Mouse (Mus musculus) C2C12 (cell line): ENCODE data around the gene Wdr27. TPM values are rescaled to one million over a fixed set of nuclear protein-coding genes. Genes with fewer than 3 reads are reported as not detected.

Experiments
- H3K27me3 ChIP-seq: one replicate; pipeline ENCODE4 v1.6.1; 2011; ENCODE audit not compliant: control insufficient read depth, insufficient read depth, insufficient read length
- H3K36me3 ChIP-seq: one replicate; pipeline ENCODE4 v1.6.1; 2011; ENCODE audit not compliant: control insufficient read depth, insufficient read depth
- H3K4me3 ChIP-seq: one replicate; pipeline ENCODE4 v1.5.1; 2011; ENCODE audit warnings: mild to moderate bottlenecking, control low read depth; ENCODE audit not compliant: poor library complexity, insufficient read depth, severe bottlenecking
- H3K79me2 ChIP-seq: one replicate; pipeline ENCODE4 v1.6.1; 2011; ENCODE audit not compliant: control insufficient read depth, insufficient read depth
- H3K79me3 ChIP-seq: one replicate; pipeline ENCODE4 v1.6.1; 2011; ENCODE audit warnings: low read depth, control low read depth
- H3ac ChIP-seq: one replicate; pipeline ENCODE3; 2011; ENCODE audit warnings: low read depth; ENCODE audit not compliant: control insufficient read depth, insufficient read length
- CEBPB ChIP-seq: IDR thresholded peaks from one replicate; pipeline ENCODE4 v1.6.1; 2011; ENCODE audit warnings: low read depth, mild to moderate bottlenecking, control low read depth, moderate library complexity
- CTCF ChIP-seq: IDR thresholded peaks from one replicate; pipeline ENCODE4 v1.5.1; 2011; ENCODE audit not compliant: control insufficient read depth, insufficient read depth, insufficient read length
- FOSL1 ChIP-seq: IDR thresholded peaks from one replicate; pipeline ENCODE4 v1.8.0; 2011; ENCODE audit warnings: mild to moderate bottlenecking, low read length; ENCODE audit not compliant: poor library complexity, insufficient read depth, severe bottlenecking
- MAX ChIP-seq: IDR thresholded peaks from one replicate; pipeline ENCODE4 v1.6.1; 2011; ENCODE audit warnings: mild to moderate bottlenecking, control low read depth
- MYOD1 ChIP-seq: IDR thresholded peaks from one replicate; pipeline ENCODE4 v1.6.1; 2011; ENCODE audit warnings: low read depth; ENCODE audit not compliant: control insufficient read depth, insufficient read length
- MYOG ChIP-seq: IDR thresholded peaks from one replicate; pipeline ENCODE4 v1.6.1; 2011; ENCODE audit not compliant: control insufficient read depth, insufficient read length; ENCODE audit errors: extremely low read depth
- USF1 ChIP-seq: IDR thresholded peaks from one replicate; pipeline ENCODE4 v1.6.1; 2011; ENCODE audit warnings: low read depth, mild to moderate bottlenecking, control low read depth, moderate library complexity
- polyA plus RNA-seq: library from polyadenylated mRNA; unstranded; fragments of >200 nt; fragmentation: generic; extraction: Trizol; gene quantifications from one replicate; pipeline ENCODE4 v1.2.1, GENCODE M21; 2012; ENCODE audit warnings: missing spikeins

Gene Wdr27
- polyA plus RNA-seq, 1 experiment, result 5.6 TPM

DNA sequence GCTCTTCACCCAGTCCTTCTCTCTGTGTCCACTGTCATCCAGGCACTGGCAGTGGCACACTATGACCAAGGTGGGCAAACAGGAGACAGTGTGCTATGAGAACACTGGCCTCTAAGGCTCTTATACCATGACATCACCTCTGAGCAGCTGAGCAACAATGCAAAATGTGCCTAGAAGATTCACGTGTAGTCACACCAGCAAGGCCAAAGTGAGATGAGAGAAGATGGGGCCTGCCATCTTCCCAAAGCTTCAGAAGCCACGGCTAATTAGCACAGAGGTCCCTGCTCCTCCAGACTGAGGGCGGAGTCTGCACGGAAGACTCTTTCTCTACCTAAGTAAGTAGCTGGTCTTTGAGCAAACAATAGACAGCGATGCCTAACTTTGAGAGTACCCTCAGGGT is 14.3 kb downstream of the Wdr27 start:
- H3ac ChIP-seq, result no peak overlapping the region
- H3K27me3 ChIP-seq, result peaks cover 4% of the 10 kb centered on the region
- H3K79me3 ChIP-seq, result no peaks in the 10 kb centered on the region
- no peaks in the 10 kb centered on the region for H3K36me3 ChIP-seq
- no peaks in the 10 kb centered on the region for H3K79me2 ChIP-seq
- H3K4me3 ChIP-seq, result no peak overlapping the region
- TF ChIP-seq CEBPB, result no peak
- TF ChIP-seq MYOD1, result no peak
- no peak for TF ChIP-seq MAX
- no peak for TF ChIP-seq CTCF
- no peak for TF ChIP-seq MYOG
- no peak for TF ChIP-seq FOSL1

DNA sequence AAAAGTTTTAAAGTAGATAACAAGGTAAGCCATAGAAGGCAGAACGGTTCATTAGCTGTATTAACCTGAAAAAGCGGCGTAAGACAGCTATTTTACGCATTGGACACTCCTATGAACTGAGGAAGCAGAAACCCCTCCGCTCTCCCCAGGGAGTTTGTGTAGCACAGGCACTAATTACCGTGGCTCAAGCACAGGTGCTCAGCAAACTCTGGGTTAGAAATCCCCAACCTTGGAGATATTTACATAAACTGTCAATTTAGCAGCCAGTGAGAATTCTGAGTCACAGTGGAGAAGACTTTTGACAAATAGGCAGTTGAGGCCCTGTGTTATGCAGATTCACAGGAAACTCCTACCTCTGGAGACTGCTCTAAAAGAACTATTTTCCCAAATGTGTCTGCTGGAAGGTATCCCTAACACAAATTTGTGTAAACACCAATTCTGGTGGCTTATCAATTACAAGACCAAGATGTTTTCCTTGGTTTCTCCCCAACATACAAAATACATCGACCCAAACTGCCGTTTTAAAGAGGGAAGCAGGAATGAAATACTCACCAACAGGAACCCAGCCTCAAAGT is 15.2 kb downstream of the Wdr27 start:
- TF ChIP-seq MAX, result no peak
- TF ChIP-seq USF1, result no peak
- TF ChIP-seq CEBPB, result no peak
- TF ChIP-seq MYOG, result no peak
- no peak for TF ChIP-seq CTCF
- TF ChIP-seq MYOD1, result no peak
- TF ChIP-seq FOSL1, result no peak
- Histone ChIP-seq H3K4me3 (no peak overlapping the region), H3K79me2 (no peaks in the 10 kb centered on the region), H3K36me3 (no peaks in the 10 kb centered on the region), H3K27me3 (peaks cover 10% of the 10 kb centered on the region), H3ac (no peak overlapping the region), H3K79me3 (no peaks in the 10 kb centered on the region)

DNA sequence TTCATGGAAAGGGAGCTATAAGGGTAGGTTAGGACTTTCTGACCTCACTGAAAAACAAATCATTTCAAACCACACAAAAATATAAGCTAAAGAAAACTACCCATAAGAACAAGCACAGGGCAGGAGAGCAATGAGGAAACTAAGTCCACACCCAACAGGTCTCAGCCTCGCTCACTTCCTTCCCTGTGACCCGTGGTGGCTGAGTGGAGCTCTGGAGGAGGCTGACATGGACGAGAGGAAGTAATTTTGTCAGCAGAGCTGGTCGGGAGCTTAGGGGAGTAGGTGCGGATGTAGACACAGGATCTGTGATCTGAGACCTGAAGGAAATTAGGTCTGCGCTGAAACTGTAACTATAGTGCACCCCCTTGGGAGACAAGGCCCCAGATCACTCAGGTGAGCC is 21.4 kb downstream of the Wdr27 start:
- Histone ChIP-seq H3K79me3 (no peaks in the 10 kb centered on the region), H3K27me3 (peaks cover 36% of the 10 kb centered on the region), H3ac (no peak overlapping the region), H3K79me2 (no peaks in the 10 kb centered on the region), H3K36me3 (no peaks in the 10 kb centered on the region), H3K4me3 (no peak overlapping the region)
- TF ChIP-seq MYOD1 (no peak), FOSL1 (no peak), USF1 (no peak), CTCF (no peak), MAX (no peak), CEBPB (no peak)

DNA sequence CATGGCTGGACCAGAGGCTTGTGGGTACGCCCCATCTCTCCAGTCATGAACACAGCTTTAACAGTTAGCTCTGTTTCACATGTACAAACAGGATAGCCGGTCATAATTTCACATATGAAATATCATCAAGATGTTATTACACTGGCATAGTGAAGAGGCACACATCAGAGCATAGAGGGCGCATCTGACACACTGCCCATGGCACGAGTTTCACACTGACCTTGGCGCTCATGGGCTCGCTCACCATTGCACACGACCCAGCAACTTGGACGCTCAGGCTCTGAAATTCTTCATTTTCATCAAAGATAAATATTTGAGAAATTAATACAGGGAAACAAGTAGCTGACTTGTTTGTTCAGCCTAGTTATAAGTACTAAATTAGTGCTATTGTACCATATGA is 25.1 kb downstream of the Wdr27 start:
- Histone ChIP-seq H3K79me3 (no peaks in the 10 kb centered on the region), H3K36me3 (no peaks in the 10 kb centered on the region), H3K79me2 (no peaks in the 10 kb centered on the region), H3K27me3 (peaks cover 27% of the 10 kb centered on the region), H3K4me3 (no peak overlapping the region), H3ac (no peak overlapping the region)
- no peak for TF ChIP-seq MAX
- no peak for TF ChIP-seq MYOD1
- TF ChIP-seq CEBPB, result no peak
- TF ChIP-seq MYOG, result no peak
- TF ChIP-seq USF1, result no peak
- TF ChIP-seq CTCF, result no peak
- no peak for TF ChIP-seq FOSL1

DNA sequence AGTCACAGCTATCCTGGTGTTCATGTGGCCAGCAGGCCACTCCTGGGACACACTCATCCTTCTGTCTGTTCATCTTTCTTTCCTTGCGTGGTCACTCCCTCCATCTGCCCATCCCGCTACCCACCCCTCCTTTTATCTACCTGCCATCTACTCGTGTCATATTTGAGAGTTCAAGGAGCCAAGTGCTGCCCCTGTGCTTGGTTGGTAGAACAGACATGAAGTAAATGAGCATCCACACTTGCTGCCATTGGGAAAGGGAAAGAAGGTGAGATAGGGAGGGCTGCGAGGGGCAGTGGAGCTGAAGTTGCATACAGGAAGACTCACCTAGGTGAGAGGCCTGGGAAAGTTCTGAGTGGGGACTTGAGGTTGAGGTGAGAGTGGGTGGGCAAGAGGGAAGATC is 28.6 kb downstream of the Wdr27 start:
- H3K79me2 ChIP-seq, result no peaks in the 10 kb centered on the region
- no peak for TF ChIP-seq CEBPB
- TF ChIP-seq MYOG, result no peak
- TF ChIP-seq USF1, result no peak
- no peak for TF ChIP-seq CTCF
- no peak for TF ChIP-seq MAX
- TF ChIP-seq FOSL1, result no peak
- no peak for TF ChIP-seq MYOD1
- H3K4me3 ChIP-seq, result no peak overlapping the region
- H3K79me3 ChIP-seq, result no peaks in the 10 kb centered on the region
- no peak overlapping the region for H3ac ChIP-seq
- H3K27me3 ChIP-seq, result peaks cover 8% of the 10 kb centered on the region
- H3K36me3 ChIP-seq, result no peaks in the 10 kb centered on the region

DNA sequence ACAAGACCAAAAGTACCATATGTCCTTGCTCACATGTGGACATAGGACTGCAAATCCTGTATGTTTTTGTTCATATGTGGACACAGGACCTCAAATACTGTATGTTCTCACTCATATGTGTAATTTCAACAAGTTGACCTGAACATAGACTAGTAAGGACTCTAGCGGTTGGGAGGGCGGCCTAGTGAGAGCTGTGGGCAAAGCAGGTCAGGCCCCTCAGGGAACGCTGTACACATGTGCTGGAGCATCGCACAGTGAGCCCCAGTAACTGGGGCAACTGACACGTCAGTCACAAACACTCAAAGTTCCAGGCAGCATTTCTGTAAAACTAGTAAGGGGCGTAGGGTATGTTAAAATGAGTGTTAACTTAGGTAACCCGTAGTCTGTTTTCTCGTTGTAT is 30.0 kb downstream of the Wdr27 start:
- no peak overlapping the region for H3K4me3 ChIP-seq
- H3K79me2 ChIP-seq, result no peaks in the 10 kb centered on the region
- H3ac ChIP-seq, result no peak overlapping the region
- H3K79me3 ChIP-seq, result no peaks in the 10 kb centered on the region
- no peaks in the 10 kb centered on the region for H3K36me3 ChIP-seq
- no peaks in the 10 kb centered on the region for H3K27me3 ChIP-seq
- TF ChIP-seq MYOD1 (no peak), MAX (no peak), FOSL1 (no peak)

DNA sequence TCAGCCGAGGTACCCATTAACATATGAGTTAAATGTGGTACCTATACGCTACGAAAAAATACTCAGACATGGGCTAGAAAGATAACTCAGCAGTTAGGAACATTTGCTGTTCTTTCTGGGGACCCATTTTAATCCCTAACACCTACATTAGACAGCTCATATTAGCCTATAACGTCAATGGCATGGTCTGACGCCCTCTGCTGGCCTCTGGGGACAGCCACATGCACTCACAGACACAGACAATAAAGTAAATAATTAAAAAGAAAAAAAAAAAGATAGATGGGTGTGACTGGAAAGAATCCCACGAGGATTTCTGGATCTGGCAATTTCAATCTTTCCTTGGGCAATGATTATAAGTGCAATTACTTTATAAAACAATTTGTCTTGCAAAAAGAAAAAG is 30.5 kb downstream of the Wdr27 start:
- Histone ChIP-seq H3K27me3 (no peaks in the 10 kb centered on the region), H3ac (no peak overlapping the region), H3K79me3 (no peaks in the 10 kb centered on the region), H3K4me3 (no peak overlapping the region), H3K36me3 (no peaks in the 10 kb centered on the region), H3K79me2 (no peaks in the 10 kb centered on the region)
- TF ChIP-seq CEBPB (no peak), MYOG (no peak), USF1 (no peak), MAX (no peak), FOSL1 (no peak), CTCF (no peak), MYOD1 (no peak)
